Mouse (Mus musculus) left cerebral cortex, adult 18-20 months (tissue): ENCODE measurements around the gene Rab13. TPM values are rescaled to one million over a fixed set of nuclear protein-coding genes. Genes with fewer than 3 reads are reported as not detected.

Experiments used
- DNase-seq, 2 experiments: peaks; one replicate each; pipeline ENCODE4 v3.0.0; 2021 to 2022; ENCODE audit warnings: low spot score in 2 of 2, mixed read lengths in 1 of 2
- long read RNA-seq, 2 experiments: library from polyadenylated mRNA; stranded (forward); transcript quantifications; one replicate each; pipeline ENCODE4 v2.0.0; 2021
- total RNA-seq, 2 experiments: library from RNA; stranded (reverse); gene quantifications; 2 replicates each; pipeline ENCODE4 v1.2.3; 2021

Gene Rab13
- total RNA-seq: 1 to 10 TPM; 5.5 to 7.6 TPM
- long read RNA-seq, experiment 1, partial matches to known transcripts: 0 of 5 reads
- long read RNA-seq, experiment 1, other reads (novel, unspliced or antisense): 1 of 5 reads
- long read RNA-seq, experiment 2, partial matches to known transcripts: 0 of 4 reads
- long read RNA-seq, experiment 2, other reads (novel, unspliced or antisense): 0 of 4 reads

DNA sequence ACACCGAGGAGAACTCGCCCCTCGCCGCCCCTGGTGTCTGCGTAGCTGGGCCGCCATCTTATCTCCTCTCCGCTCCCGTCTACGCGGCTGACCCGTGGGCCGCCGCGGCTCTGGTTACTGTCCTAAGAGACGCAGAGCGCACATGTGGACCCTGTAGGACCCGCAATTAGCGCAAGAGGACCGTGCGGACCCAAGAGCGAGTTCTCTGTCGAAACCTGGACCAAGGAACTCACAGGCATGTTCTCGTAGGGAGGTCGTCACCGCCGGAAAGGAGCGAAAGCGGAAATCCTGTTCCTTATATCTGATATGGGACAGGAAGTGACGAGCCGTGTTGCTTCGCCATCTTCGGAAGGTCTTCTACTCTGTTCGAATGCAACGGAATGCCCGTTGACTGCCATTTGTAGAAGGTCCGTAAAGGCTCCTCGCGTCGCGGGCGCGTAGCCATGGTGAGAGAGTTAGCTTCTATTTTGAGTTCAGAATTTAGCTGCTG, at the start of gene Rab13, which contains the start of gene Rps27:
TSS of gene Rab13 (plus strand) at position 319 of the 490 bp plus-strand sequence.
TSS of gene Rps27 (minus strand) at position 275 of the 490 bp plus-strand sequence.
- DNase-seq: peak; percentile 87 to 90

GRCm38 (mm10) chr3:90179566-90179965, 33.9 kb upstream of the Rab13 start:
- no peak for DNase-seq

GRCm38 (mm10) chr3:90183581-90183980, 29.9 kb upstream of the Rab13 start:
- no peak for DNase-seq

DNA sequence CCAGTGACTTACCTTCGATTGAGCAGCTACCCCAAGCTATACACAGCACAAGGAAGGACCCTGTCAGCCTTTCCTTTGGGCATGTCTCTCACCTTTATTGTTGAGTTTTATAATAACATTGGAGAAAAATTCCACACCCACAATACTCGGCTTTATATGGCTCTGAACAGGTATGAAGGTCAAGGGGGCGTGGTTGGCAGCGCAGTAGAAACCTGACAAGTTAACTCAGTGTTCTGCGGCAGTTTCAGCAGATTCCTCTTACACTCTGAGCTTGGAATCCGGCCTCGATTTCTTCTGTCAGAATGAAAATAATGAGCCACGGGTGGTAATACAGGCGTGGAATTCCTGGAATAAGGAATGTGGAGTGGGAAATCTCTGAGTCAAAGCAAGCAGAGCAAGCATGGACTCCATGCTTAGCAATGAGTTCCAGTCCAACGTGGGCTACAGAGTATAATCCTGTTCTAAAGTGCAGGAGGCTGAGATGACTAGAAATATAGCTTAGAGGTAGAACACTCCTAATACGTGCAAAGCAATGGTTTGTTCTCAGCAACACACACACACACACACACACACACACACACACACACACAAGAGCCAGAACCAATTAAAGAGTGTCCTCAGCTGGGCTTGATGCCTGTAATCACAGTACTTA, 22.5 kb upstream of the Rab13 start:
- DNase-seq: no peak

- DNase-seq: no peak
Observed at GRCm38 (mm10) chr3:90194759-90195158, 18.7 kb upstream of the Rab13 start.

- no peak for DNase-seq
Observed at GRCm38 (mm10) chr3:90195644-90196043, 17.9 kb upstream of the Rab13 start.

- DNase-seq: no peak
Observed at GRCm38 (mm10) chr3:90197548-90197947, 15.9 kb upstream of the Rab13 start.

GRCm38 (mm10) chr3:90202884-90203283, 10.6 kb upstream of the Rab13 start:
- no peak for DNase-seq

DNA sequence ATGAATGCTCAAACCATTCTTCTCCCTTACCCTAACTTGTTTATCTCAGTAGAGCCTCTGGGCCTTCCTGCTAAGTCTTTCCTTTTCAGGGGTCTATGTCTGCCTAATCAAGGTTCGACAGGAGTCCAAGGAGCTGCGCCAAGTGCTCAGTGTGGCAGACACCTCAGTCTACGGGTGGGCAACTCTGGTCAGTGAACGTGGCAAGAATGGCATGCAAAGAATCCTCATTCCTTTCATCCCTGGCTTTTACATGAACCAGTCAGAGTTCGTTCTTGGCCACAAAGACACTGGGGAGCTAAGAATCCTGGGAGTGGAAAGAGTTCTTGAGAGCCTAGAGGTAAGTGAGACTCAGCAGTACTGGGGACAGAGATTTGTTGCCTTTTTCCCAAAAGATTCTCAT, 9.9 kb upstream of the Rab13 start:
- DNase-seq: no peak

DNA sequence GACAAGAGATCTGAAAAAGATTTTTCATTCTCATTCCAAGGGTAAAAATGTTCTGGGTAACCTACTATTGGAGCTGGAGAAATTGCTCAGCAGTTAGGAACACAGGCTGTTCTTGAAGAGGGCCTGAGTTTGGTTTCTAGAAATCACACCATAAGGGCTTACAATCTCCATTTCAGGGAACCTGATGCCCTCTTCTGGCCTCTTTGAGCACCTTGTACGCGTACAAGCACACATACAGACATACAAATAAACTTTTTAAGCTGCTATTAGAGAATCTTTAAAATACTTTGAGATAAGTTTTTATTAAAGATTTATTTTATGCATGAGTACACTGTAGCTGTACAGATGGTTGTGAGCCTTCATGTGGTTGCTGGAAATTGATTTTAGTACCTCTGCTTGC, 8.9 kb upstream of the Rab13 start:
- DNase-seq: no peak

DNA sequence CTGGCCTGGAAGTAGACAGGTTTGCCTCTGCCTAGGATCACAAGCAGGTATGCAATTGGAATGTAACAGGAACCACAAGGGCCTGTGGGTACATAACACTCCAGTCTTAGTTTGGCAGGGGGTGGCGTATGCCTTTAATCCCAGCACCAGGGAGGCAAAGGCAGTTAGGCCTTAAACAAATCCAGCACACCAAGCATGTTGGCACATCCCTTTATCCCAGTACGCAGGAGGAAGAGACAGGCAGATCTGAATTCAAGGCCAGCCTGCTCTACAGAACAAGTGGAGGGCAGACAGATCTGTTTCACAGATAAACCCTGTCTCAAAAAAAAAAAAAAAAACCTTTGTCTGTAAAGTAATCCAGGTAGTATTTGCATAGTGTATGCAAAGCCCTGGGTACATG, 4.8 kb upstream of the Rab13 start:
- DNase-seq: no peak

GRCm38 (mm10) chr3:90209908-90210566, 3.5 kb upstream of the Rab13 start:
- no peak for DNase-seq

DNA sequence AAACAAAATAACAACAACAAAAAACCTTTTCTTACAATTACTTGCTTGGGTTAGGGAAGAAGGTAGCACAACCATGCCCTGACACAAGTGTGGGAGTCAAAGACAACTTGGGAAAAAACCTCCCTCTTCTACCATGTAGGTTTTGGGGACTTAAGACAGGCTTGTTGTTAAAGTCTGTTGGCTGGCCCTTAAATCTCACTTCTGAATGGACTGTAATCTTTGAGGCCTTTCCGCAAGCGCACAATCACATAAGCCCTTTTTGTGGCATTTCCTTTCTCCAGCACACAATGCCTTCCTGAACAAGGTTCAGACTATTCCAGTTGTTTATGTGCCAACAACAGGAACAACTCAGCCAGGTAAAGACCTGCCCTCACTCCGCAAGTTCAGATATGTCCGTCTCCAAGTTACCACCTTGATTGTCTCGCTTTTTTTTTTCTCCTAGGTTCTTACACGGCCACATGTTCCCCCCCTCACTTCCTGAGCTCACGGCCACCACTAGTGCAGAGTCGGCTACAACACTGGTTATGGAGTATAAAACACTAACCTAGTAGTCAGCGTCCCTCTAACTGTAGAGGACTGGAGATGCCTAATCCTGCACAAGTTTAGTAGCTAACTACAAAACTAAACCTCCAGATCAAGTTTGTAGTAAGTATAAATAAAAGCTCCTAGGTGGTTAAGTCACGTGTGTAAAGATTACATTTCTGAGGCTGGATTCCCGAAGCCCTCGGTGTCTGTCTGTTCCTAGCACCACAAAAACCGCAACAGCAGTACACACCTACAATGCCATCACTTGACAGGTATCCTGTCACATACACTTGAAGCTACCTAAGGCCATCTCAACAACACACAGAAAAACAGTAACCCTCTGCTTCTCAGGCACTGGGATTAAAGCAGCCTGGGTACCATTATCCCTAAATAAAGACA, 1.8 kb upstream of the Rab13 start:
- no peak for DNase-seq

DNA sequence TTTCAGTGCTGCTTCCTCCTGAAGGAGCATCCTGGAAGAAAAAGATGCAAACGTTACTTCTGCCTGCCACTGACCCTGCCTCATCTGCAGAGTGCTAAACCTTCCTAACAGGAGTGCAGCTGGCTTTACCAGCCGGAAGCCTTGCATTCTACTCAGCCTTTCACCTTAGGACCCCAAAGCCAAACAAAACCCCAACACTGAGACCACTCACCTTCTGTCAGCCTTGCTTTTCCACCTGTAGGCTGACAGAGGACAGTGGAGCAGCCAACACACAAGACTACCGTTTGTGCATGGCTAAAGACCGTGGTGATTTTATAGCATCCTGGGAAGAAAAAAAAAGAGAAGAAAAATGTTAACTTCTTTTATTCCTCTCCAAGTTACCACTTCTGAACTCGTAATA, 772 bp upstream of the Rab13 start:
- DNase-seq: no peak

- DNase-seq: no peak
Observed at GRCm38 (mm10) chr3:90213956-90214684, 625 bp downstream of the Rab13 start.

- DNase-seq: no peak
Observed at GRCm38 (mm10) chr3:90215825-90216380, 2.4 kb downstream of the Rab13 start.

DNA sequence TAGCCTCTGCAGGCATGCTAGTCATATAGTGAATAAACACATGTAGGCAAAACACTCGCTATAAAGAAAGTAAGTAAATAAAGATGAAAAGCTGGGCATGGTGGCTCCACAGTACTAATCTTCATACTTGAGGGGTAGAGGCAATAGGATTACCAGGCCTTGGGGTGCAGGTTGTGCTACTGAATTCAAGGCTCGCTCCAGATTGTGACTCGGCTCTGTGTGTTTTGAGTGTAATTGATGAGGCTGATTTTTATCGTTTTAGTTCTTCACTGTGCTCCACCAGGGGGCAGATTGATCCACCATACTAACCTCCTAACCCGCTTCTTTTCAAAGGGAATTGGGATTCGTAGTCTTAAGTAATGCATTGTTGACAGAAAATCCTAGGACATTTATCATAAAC, 6.6 kb downstream of the Rab13 start:
- DNase-seq: peak; percentile 28 to 57

GRCm38 (mm10) chr3:90220531-90220951, 7.0 kb downstream of the Rab13 start:
- DNase-seq: peak; percentile 16 to 38

- no peak for DNase-seq
Observed at GRCm38 (mm10) chr3:90221123-90221522, 7.6 kb downstream of the Rab13 start.

GRCm38 (mm10) chr3:90222455-90222854, 9.0 kb downstream of the Rab13 start:
- DNase-seq: no peak
